Mouse (Mus musculus): Measurements from ENCODE around the gene Maf. TPM values are rescaled to one million over a fixed set of nuclear protein-coding genes. Genes with fewer than 3 reads are reported as not detected.

Gene Maf
- polyA plus RNA-seq, 1 experiment, result 32.9 TPM

GRCm38 (mm10) chr8:115739756-115740155, 32.2 kb upstream of the Maf start:
- no peaks in the 10 kb centered on the region for H3K9me3 ChIP-seq
- TF ChIP-seq FLI1 (IDR thresholded peaks at IDR 0.05; ENCODE audit: low read length), result no peak
- TF ChIP-seq GATA1 (IDR thresholded peaks at IDR 0.05; ENCODE audit: borderline replicate concordance, low read length), result no peak
- no peaks in the 10 kb centered on the region for H3K4me1 ChIP-seq
- no peaks in the 10 kb centered on the region for H3K27me3 ChIP-seq (replicated peaks)
- no peaks in the 10 kb centered on the region for H3K36me3 ChIP-seq (replicated peaks; ENCODE audit: low read length)
- H3K4me3 ChIP-seq (replicated peaks), result no peak overlapping the region

- no peaks in the 10 kb centered on the region for H3K36me3 ChIP-seq (replicated peaks; ENCODE audit: low read length)
Measured at GRCm38 (mm10) chr8:115732401-115732800, 24.8 kb upstream of the Maf start.

GRCm38 (mm10) chr8:115726807-115727206, 19.2 kb upstream of the Maf start:
- no peaks in the 10 kb centered on the region for H3K36me3 ChIP-seq (replicated peaks; ENCODE audit: low read length)

More at GRCm38 (mm10) chr8:115732401-115732800, 24.8 kb upstream of the Maf start:
- Histone ChIP-seq H3K4me3 (replicated peaks) (no peak overlapping the region), H3K4me1 (no peaks in the 10 kb centered on the region), H3K9me3 (0 out of 2 replicates have a peak, but pooled peaks cover 2% of the 10 kb centered on the region), H3K27me3 (replicated peaks) (no peaks in the 10 kb centered on the region)
- no peak for TF ChIP-seq FLI1 (IDR thresholded peaks at IDR 0.05; ENCODE audit: low read length)

DNA sequence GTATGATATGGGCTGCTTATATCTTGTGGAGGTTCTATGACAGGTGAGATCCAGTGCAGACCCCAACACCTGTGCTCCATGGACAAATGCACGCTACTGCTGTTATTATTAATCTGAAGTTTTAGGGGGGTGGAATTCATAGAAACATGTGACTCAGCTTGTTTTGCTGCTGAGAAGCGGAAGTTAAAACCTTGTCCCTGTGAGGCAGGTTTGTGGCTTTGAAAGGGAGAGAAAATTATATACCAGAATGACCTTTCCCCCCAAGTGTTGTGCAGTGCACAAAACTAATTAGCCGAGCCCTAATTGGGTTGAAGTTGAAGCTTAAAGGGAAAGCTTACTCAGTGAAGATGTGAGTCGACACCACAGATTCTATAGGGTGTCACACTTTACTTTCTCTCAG, 18.6 kb upstream of the Maf start:
- no peak for TF ChIP-seq GATA1 (IDR thresholded peaks at IDR 0.05; ENCODE audit: borderline replicate concordance, low read length)
- no peak for TF ChIP-seq FLI1 (IDR thresholded peaks at IDR 0.05; ENCODE audit: low read length)
- Histone ChIP-seq H3K4me1 (no peaks in the 10 kb centered on the region; the same call in 1 of the 2 replicates), H3K27me3 (replicated peaks) (no peaks in the 10 kb centered on the region), H3K4me3 (replicated peaks) (no peak overlapping the region), H3K36me3 (replicated peaks; ENCODE audit: low read length) (no peaks in the 10 kb centered on the region), H3K9me3 (no peaks in the 10 kb centered on the region)

More at GRCm38 (mm10) chr8:115726807-115727206, 19.2 kb upstream of the Maf start:
- Histone ChIP-seq H3K9me3 (no peaks in the 10 kb centered on the region), H3K4me3 (replicated peaks) (no peak overlapping the region), H3K4me1 (no peaks in the 10 kb centered on the region; the same call in 1 of the 2 replicates), H3K27me3 (replicated peaks) (no peaks in the 10 kb centered on the region)
- TF ChIP-seq FLI1 (IDR thresholded peaks at IDR 0.05; ENCODE audit: low read length), result no peak
- no peak for TF ChIP-seq GATA1 (IDR thresholded peaks at IDR 0.05; ENCODE audit: borderline replicate concordance, low read length)

GRCm38 (mm10) chr8:115719126-115719525, 11.5 kb upstream of the Maf start:
- no peaks in the 10 kb centered on the region for H3K36me3 ChIP-seq (replicated peaks; ENCODE audit: low read length)
- no peak for TF ChIP-seq FLI1 (IDR thresholded peaks at IDR 0.05; ENCODE audit: low read length)
- TF ChIP-seq GATA1 (IDR thresholded peaks at IDR 0.05; ENCODE audit: borderline replicate concordance, low read length), result no peak
- H3K4me1 ChIP-seq, result no peaks in the 10 kb centered on the region
- peaks cover 4% of the 10 kb centered on the region for H3K27me3 ChIP-seq (replicated peaks)
- H3K9me3 ChIP-seq, result no peaks in the 10 kb centered on the region
- H3K4me3 ChIP-seq (replicated peaks), result no peak overlapping the region

DNA sequence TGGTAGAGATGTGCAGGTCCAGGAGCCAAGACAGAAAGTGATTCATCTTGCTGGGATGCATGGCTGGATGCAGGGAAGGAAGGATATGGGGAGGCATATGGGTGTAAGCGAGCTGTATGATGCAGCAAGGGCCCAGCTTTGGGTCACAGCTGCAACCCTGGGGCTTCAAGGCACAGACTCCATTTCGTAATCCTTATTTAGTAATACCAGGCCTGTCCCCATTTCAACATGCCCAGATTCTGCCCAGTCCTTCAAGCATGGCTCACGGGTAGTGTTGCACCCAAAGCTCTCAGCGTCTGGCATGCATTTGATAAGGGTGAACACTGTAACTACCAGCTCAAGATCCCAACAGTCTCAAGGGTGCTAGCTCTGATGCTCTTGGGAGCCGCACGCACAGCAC, 11.0 kb upstream of the Maf start:
- H3K4me3 ChIP-seq (replicated peaks), result no peak overlapping the region
- no peaks in the 10 kb centered on the region for H3K36me3 ChIP-seq (replicated peaks; ENCODE audit: low read length)
- no peak for TF ChIP-seq GATA1 (IDR thresholded peaks at IDR 0.05; ENCODE audit: borderline replicate concordance, low read length)
- no peak for TF ChIP-seq FLI1 (IDR thresholded peaks at IDR 0.05; ENCODE audit: low read length)
- no peaks in the 10 kb centered on the region for H3K4me1 ChIP-seq
- H3K9me3 ChIP-seq, result no peaks in the 10 kb centered on the region
- peaks cover 4% of the 10 kb centered on the region for H3K27me3 ChIP-seq (replicated peaks)

GRCm38 (mm10) chr8:115715262-115715661, 7.7 kb upstream of the Maf start:
- TF ChIP-seq GATA1 (IDR thresholded peaks at IDR 0.05; ENCODE audit: borderline replicate concordance, low read length), result no peak
- no peak for TF ChIP-seq FLI1 (IDR thresholded peaks at IDR 0.05; ENCODE audit: low read length)
- Histone ChIP-seq H3K4me1 (no peaks in the 10 kb centered on the region), H3K4me3 (replicated peaks) (no peak overlapping the region), H3K27me3 (replicated peaks) (peaks cover 13% of the 10 kb centered on the region), H3K36me3 (replicated peaks; ENCODE audit: low read length) (no peaks in the 10 kb centered on the region), H3K9me3 (no peaks in the 10 kb centered on the region)

- TF ChIP-seq FLI1 (IDR thresholded peaks at IDR 0.05; ENCODE audit: low read length) (no peak), GATA1 (IDR thresholded peaks at IDR 0.05; ENCODE audit: borderline replicate concordance, low read length) (no peak)
- Histone ChIP-seq H3K27me3 (replicated peaks) (peaks cover 46% of the 10 kb centered on the region), H3K4me1 (peaks cover 22% of the 10 kb centered on the region), H3K9me3 (no peaks in the 10 kb centered on the region), H3K36me3 (replicated peaks; ENCODE audit: low read length) (no peaks in the 10 kb centered on the region), H3K4me3 (replicated peaks) (no peak overlapping the region)
Measured at GRCm38 (mm10) chr8:115711106-115711505, 3.5 kb upstream of the Maf start.

GRCm38 (mm10) chr8:115709931-115710330, 2.3 kb upstream of the Maf start:
- Histone ChIP-seq H3K4me3 (replicated peaks) (no peak overlapping the region), H3K9me3 (no peaks in the 10 kb centered on the region), H3K36me3 (replicated peaks; ENCODE audit: low read length) (no peaks in the 10 kb centered on the region), H3K27me3 (replicated peaks) (peaks cover 55% of the 10 kb centered on the region), H3K4me1 (peaks cover 28% of the 10 kb centered on the region)
- TF ChIP-seq FLI1 (IDR thresholded peaks at IDR 0.05; ENCODE audit: low read length) (no peak), GATA1 (IDR thresholded peaks at IDR 0.05; ENCODE audit: borderline replicate concordance, low read length) (no peak)

- H3K4me3 ChIP-seq (replicated peaks), result no peak overlapping the region
- no peak for TF ChIP-seq FLI1 (IDR thresholded peaks at IDR 0.05; ENCODE audit: low read length)
- TF ChIP-seq GATA1 (IDR thresholded peaks at IDR 0.05; ENCODE audit: borderline replicate concordance, low read length), result no peak
- no peaks in the 10 kb centered on the region for H3K36me3 ChIP-seq (replicated peaks; ENCODE audit: low read length)
- no peaks in the 10 kb centered on the region for H3K9me3 ChIP-seq
- H3K27me3 ChIP-seq (replicated peaks), result peaks cover 61% of the 10 kb centered on the region
- H3K4me1 ChIP-seq, result peaks cover 28% of the 10 kb centered on the region
Measured at GRCm38 (mm10) chr8:115708936-115709780, 1.6 kb upstream of the Maf start.

All from megakaryocyte, embryonic 14.5 days (primary cell).